In the genomic region with DNA sequence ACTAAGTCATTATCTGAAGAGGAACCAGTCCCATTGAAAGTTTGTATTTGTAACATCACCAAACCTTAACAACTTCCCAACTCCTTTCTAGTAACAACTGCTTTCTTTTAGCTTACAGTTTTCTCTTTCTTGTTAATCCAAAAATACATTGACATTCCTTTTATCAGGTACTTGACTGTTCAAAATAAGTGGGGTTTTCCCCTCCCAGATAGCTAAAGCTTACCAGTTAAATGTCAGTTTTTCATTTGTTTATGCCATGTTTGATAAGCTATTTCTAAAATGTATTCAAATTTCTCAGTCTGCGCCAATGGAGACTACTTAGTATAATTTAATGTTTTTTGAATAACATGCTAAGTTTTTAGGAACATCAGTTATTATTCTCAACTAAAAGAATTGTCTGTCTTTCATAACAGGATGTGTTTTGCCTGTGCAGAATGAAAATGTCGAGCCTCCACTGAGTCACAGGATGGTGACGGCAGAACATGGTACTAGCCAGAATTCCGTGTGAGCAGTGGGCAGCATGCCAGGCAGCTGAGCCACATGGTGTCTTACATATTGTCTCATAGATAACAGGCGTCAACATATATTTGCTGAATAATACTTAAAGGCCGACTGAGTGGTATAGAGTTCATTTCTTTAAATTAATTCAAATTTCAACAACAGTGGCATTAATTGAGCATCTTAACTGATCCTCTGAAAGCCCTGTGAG, we compare ENCODE assay signal across 9 mouse cellular contexts.
DNase-seq lines count a peak whose midpoint lies in the region; ATAC-seq lines count a peak whose summit lies in the region.
"Had no signal": no experiment of that assay in that cellular context is flagged by ENCODE, and none has a peak within 500 bp of the region (broad histone marks: within the 10 kb centered on the region; RNA-seq: fewer than 3 reads in every experiment).

No protein-coding gene starts in this region.

- WGBS in forebrain, embryonic 16.5 days, result 39% methylated on average over 6 of the region's 6 CpGs

- H3K36me3 ChIP-seq in forebrain, embryonic 16.5 days (ENCODE audit: control insufficient read depth, insufficient read depth), result no peaks in the 10 kb centered on the region
- H3K36me3 ChIP-seq: lung, embryonic 15.5 days had no signal

- 0 out of 2 replicates have a peak, but pooled peaks cover 3% of the 10 kb centered on the region for H3K4me1 ChIP-seq in forebrain, embryonic 16.5 days (replicated peaks; ENCODE audit: control insufficient read depth, insufficient read depth, low read length)
- H3K4me1 ChIP-seq: lung, embryonic 15.5 days had no signal

- peak; percentile 11 to 30 for DNase-seq in left cerebral cortex, postnatal 10 days (ENCODE audit: extremely low spot score in 1 of 2, low spot score in 2 of 2)
- DNase-seq in left cerebral cortex, postnatal 36 days (ENCODE audit: low spot score in 2 of 2), result no peak
- peak; percentile 37 for DNase-seq in Muller cell, postnatal 12 days (ENCODE audit: inconsistent ontology term)
- no peak for DNase-seq in thymus, postnatal 36 days
- DNase-seq in thymus, postnatal 10 days (ENCODE audit: low spot score in 2 of 2), result no peak
- DNase-seq: kidney, postnatal 36 days had no signal

- H3K9ac ChIP-seq in forebrain, embryonic 16.5 days (replicated peaks; ENCODE audit: low read depth, low read length), result no peak overlapping the region
- H3K9ac ChIP-seq: lung, embryonic 15.5 days had no signal

- no peak overlapping the region for H3K4me3 ChIP-seq in forebrain, embryonic 16.5 days (replicated peaks; ENCODE audit: low read length)
- H3K4me3 ChIP-seq: lung, embryonic 15.5 days had no signal

- H3K27me3 ChIP-seq in forebrain, embryonic 16.5 days (replicated peaks; ENCODE audit: control insufficient read depth, insufficient read depth, low read length), result no peaks in the 10 kb centered on the region
- H3K27me3 ChIP-seq: lung, embryonic 15.5 days had no signal

- H3K4me2 ChIP-seq in forebrain, embryonic 16.5 days (ENCODE audit: low read length), result no peak overlapping the region
- H3K4me2 ChIP-seq: lung, embryonic 15.5 days had no signal

- H3K27ac ChIP-seq in forebrain, embryonic 16.5 days (ENCODE audit: low read length), result no peak overlapping the region
- H3K27ac ChIP-seq: lung, embryonic 15.5 days had no signal

- peak; percentile 88 for ATAC-seq in forebrain, embryonic 16.5 days
- peak; percentile 93 for ATAC-seq in megakaryocyte progenitor cell, adult 5-6 weeks (replicated peaks; ENCODE audit: poor library complexity)

- intact Hi-C loops in left cerebral cortex, postnatal 10 days (cut with DNase I), result no loop called here
- intact Hi-C loops in left cerebral cortex, postnatal 36 days (cut with DNase I), result no loop called here

- H3K9me3 ChIP-seq in forebrain, embryonic 16.5 days (ENCODE audit: control insufficient read depth, low read length), result no peaks in the 10 kb centered on the region
- H3K9me3 ChIP-seq: lung, embryonic 15.5 days had no signal

Comparison
In these comparisons a context has a peak if more than half of its experiments do, and no peak if none do; other contexts are left out.
1. DNase-seq: peak in left cerebral cortex, postnatal 10 days (2 of 2) and Muller cell, postnatal 12 days (single experiment); none in left cerebral cortex, postnatal 36 days (0 of 2), thymus, postnatal 36 days (0 of 2) and thymus, postnatal 10 days (0 of 2).